Mouse (Mus musculus) CH12F3 (cell line): ENCODE results near the gene Wee2.

Source experiments
- in situ Hi-C: fragments of 300-500 bp; cut with MboI; formaldehyde crosslinking; loops from 2 replicates; pipeline ENCODE4 v1.14.3; 2020; ENCODE audit warnings: low sequenced_read_pairs

Gene Wee2

DNA sequence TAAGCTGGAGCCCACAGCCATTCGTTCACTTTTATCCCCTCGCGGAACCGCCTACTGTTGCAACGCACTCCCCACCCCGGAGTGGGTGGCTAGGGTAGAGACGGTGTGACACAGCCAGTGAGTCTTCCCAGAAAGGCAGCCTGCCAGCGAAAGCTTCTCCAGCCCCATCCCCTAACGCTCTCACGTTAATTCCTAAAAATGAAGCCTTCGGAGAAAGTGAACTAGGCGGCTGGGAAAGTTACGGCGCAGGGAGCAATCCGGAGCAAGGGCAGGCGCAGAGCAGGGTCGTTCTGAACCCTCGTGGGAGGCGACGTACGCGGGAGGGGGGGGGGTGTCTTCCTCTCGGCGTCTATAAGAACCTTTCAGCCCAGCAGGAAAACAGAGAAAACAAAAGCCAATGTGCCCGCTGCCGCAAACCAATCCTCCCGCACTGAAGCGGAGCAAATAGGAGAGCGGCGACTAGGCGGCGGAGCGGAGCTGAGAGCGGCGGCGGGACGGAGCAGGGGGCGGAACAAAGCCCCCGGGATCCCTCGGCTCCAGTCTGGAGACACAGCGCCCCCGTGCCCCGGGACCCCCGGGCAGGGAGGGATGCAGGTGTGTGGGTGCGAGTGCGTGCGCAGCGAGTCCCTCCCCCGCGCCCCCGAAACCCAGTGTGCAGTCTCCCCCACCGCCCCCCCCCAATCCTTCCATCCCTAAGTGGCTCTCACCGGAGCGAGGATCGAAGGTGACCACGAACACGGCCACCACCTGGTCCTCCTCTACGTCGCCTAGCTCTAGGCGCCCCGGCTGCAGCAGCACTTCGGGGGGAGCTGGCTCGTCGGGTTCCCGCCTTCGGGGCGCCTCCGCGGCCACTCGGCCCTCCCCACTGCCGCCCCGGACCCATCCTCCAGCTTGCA is 3.5 kb upstream of the Wee2 start:
- in situ Hi-C loops = no loop called here

DNA sequence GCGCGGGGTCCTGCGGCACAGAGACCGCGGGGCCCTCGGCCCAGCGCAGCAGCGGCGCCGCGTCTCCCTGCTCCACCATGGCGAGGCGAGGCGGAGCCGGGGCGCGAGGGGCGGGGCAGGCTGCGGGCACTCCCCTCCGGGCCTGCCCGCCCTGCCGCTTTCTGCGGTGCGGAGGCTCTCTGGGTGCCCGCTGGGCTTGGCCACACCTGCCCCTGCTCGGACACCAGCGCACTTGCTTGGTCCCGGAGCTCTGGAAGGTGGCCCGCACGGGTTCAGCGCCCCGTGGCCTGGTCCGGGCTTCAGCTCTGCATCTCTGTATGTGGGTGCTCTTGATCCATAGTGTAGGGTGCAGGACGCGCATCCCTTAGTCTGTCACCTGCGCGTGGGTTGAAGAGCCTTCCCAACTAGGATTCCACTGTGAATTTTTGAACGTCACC is 2.8 kb upstream of the Wee2 start, which contains the start of gene E330009J07Rik:
TSS of gene E330009J07Rik (minus strand) at position 89 of the 437 bp plus-strand sequence.
- in situ Hi-C loops = no loop called here

DNA sequence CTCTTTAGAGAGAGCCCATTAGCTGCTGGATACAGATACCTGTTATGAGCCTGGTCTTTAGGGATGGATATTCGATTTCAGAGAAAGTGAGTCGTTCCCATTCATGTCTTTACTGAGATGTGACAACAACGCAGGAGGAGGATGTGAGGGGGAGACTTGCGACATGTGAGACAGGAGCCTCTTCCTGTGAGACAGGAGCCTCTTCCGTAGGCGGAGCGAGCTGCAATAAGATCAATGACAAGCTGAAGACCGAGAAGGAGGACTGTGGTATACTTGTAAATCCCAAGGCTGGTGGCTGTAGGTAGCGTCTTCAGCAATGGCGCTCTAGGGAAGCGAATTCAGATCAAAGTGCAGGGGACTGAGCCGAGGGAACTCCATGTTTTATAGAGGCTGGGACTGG is 843 bp downstream of the Wee2 start:
- in situ Hi-C loops = no loop called here

DNA sequence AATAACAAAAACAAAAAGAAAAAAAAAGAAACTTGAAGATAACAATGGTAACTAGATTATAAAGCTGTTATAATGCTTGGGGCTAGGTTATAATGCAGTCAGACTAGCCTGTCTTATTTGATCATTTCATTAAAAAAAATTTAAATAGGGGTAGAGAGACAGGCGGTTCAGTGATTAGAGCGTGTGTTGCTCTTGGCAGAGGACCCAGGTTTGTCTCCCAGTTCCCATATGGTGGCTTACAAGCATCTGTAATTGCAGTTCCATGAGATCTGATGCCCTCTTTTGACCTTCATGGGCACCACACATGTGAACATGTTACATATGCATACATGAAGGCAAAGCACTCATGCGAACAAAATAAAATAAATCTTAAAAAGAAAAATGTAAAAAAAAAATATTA is 2.4 kb downstream of the Wee2 start:
- in situ Hi-C loops = no loop called here

DNA sequence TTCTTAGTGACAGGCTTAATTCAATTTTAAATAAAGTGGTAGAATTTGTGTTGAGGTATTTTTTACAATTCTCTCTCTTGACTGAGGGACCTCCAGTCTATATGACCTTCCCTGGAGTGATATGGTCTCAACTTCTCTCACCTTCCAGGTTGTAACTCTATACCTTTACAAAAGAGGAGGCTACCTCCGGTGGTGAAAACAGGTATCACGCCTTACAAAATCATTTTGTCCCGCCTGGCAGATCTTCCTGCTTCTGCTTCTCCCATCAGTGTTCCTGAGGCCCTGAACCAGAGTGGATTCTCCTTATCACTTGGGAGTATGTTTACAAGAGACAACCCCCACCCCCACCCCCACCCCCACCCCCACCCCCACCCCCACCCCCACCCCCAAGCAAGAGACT is 2.9 kb downstream of the Wee2 start:
- in situ Hi-C loops = no loop called here

DNA sequence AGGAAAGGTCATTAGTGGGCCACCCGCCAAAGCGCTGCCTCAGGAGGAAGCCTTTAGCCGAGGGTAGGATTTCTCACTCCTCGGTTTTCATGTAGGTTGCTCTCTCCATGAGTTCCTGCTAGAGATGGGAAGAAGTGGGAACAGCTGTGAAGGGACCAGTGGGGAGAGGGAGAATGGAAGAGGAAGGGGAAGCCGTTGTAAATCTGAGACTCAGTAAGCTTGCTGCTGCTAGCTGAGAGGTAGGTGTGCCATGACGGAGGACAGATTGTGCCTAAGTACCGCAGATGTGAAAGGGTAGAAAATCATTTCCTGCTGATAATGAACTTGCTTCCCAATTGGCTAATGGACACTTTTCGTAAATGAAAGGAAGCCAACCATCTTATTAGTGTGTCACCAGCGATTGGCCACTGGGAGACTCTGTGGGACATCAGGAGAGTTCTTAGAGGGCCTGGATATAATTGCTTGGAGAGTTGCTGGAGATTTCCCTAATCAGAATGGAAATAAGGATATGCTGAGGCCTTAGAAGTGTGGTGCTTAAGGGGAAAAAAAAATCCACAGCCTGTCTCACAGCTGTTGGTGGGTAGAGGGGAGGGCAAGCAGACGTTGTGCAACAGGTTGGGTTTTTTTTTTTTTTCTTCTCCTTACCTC is 4.5 kb downstream of the Wee2 start:
- in situ Hi-C loops = no loop called here

DNA sequence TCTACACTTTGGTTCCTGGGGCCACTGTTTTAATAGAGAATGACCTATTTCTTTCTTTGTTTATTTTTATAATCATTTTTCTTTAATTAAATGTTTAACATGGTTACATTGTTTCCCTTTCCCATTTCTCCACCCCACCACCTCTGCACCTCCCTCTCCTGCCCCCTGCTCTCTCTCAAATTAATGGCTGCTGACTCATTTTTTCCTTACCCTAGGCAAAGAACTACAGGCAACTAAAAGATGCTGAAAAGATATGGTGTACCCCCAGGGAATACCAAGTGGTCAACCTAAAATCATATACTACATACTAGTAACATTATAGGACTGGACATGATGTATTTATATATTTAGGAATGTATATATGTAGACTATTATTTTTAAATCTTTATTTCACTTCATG is 9.7 kb downstream of the Wee2 start:
- in situ Hi-C loops = no loop called here

DNA sequence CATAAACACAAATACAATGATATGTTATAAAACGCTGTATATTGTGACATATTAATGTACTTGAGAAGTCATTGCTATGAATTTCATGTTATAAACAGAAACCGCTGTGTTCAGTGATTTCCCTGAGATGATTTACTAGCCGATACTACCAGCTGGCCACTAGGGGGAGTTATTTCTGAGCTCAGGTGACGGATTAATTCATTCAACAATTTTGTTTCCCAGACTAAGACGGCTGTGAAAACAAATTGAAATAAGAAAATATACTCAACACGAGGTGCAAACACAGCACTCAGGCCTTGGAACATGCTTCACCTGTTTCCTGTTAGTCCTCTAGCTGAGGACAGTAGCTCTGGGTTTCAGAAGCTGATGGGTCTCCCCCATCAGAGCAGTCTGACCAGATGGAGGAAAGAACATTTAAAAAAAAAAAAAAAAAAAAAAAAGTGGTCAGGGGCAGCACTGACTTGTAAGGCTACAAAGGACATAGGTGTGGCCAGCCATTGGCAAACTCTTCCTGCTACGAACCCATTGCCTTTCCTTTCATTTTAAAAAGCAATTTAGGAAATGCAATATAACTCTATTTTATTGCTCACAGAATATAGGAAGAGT is 15.7 kb downstream of the Wee2 start:
- in situ Hi-C loops = no loop called here

DNA sequence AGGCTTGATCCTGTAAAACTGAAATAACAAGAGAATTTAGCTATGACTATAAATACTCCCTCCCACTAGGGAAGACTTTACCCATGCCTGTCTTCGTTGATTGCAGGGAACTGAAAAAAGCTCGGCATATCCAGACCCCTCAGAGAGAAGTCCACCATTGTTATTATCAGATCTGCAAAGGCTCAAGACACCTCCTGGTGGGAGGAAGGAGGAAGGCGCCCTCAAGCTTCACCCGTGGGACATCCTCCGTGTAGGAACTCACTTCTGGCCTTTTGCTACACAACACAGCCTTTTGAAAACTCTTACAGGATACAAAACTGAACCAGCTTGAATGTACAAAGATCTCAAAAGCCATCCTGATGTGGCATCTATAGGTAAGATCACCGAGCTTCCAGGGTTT is 26.8 kb downstream of the Wee2 start:
- in situ Hi-C loops = no loop called here

DNA sequence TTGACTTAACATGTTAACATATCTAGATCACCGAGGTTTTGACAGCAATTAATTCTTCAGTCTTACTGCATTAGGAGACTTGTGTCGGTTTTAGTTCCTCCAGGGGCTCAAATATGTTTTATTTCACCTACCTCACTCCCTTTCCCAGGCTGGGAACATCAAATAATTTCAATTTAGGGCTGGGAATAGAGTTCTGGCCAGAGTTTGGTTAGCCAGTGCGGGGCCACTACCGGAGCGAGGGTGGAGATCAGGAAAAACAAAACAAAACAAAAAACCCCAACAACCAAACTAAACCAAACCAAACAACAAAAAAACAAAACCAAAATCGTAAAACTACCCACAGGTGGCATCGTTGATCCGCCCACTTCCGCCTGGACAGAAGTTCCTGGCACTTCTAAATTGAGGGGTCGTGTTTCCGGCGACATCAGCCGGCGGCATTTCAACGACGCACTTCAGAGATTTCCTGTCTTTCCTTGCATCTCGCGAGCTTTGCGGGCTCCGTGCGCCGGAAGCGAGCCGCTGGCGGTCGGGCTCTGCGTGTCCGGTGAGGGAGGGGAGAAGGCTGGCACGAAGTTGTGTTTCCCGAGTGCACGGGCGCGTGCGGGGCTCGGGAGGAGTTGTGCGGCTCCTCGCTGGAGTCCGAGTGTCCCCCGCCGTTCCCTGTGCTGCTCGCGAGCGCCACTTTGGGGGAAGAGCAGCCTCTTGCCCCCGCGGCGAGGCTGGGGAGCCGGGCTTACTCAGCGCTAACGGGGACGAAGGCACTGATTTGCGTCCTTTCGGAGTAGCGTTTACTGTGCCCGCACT is 32.2 kb downstream of the Wee2 start, which contains the start of gene Ssbp1:
TSS of gene Ssbp1 (plus strand) at position 437 of the 804 bp plus-strand sequence.
- in situ Hi-C loops = no loop called here

DNA sequence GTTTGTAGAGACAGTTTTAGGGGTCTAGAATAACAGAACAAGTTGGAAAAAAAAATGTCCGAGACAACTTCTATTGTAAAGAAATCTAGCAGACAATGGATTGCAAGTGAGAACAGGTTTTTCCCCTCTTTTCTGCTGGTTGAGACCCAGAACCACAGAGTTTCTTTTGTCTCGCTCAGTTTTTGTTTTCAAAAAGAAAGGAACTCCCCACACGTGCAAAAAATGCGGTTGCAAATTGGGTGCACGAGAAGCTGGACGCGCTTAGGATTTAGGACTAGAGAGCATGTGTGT is 32.8 kb downstream of the Wee2 start:
- in situ Hi-C loops = no loop called here

DNA sequence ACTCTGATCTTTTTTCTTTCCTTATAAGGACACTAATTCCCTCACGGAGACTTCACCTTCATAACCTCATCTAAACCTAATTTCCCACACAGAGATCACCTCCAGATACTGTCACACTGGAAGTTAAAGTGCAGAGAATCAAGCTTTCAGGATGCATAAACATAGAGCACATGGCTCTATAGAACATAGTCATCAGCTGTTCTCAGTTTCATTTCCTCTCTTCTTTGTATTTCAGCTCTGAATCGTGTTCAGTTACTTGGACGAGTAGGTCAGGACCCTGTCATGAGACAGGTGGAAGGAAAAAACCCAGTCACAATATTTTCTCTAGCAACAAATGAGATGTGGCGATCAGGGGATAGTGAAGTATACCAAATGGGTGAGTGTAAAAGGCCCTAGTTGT is 37.2 kb downstream of the Wee2 start:
- in situ Hi-C loops = no loop called here

DNA sequence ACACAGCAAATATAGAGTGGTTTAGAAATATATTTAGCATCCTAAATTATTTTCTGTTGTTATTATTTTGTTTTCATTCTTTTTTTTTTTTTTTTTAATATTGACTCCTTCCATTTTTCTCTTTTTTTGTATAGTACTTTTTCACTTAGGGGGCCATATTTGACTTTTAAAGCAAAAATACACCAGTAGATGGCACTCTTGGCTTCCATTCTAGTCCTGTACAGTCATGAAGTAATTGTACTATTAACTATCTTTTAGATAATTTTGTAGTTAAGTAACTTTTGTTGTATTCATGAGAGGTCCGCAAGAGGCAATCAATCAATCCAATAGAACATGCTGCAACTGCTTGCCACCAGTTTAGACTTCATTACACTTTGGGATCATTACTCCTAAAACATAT is 40.8 kb downstream of the Wee2 start:
- in situ Hi-C loops = loop anchor here (10.0 kb wide), 1 partner anchor 195 kb away; no protein-coding TSS in a partner anchor

DNA sequence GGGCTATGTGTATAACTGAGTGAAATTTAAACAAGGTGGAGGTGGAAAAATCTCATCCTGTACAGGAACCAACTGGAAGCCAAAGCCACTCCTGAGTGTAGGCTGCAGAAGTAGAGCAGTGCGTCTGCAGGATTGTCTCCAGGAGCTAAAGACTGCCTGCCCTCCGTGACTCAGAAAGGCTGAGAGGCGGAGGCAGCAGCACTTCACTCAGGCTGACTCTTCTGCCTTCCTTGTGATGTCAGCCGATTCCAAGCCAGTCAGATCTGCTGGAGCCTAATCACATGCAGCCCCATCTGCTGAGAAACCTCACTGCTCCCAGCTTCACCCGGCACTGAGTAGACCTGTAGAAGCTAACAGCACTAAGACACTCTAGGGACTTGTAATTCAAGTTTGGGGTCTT is 43.4 kb downstream of the Wee2 start:
- in situ Hi-C loops = loop anchor here (10.0 kb wide), 1 partner anchor 192 kb away; no protein-coding TSS in a partner anchor

DNA sequence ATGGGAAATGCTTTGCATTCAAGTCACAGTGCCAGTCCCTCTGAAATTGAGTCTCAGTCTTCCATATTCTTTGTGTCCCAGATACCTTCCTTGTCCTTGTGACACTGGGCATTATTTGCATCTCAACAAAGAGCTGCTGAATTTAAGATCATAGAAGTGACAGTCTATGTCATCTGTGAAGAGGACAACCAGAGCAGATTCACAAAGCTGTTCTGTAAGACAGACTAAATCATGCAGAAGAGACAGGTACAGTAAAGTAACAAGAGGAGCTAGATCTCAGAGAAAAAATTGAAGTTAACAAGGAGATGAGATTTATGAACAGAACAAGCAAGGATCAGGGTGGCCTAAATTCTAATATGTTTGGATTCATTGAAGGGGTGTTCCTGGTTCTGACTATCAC is 52.0 kb downstream of the Wee2 start, which contains the start of gene Tas2r137:
TSS of gene Tas2r137 (plus strand) at position 301 of the 400 bp plus-strand sequence.
- in situ Hi-C loops = no loop called here

DNA sequence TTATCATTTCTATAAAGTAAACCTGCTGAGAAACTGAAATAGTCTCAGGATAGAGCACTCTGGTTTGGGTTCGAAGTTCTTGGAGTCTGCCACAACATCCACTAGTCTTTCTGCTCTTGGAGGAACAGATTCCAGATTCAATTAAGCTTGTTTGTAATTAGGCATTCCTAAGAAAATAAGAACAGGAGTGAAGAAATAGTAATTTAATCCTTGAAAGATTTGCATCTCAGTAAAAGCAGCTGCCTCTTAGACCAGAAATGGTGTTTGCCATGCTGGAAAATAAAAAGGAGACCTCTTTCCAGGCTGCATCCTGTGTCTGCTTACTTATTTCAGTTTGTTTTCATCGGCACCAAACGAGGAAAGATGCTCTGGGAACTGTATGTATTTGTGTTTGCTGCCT is 54.3 kb downstream of the Wee2 start, which contains the start of gene Tas2r108:
TSS of gene Tas2r108 (plus strand) at position 301 of the 400 bp plus-strand sequence.
- in situ Hi-C loops = no loop called here
